Mouse (Mus musculus) adrenal gland, postnatal 0 days (tissue): ENCODE results near the gene Fndc3b. TPM values are rescaled to one million over a fixed set of nuclear protein-coding genes. Genes with fewer than 3 reads are reported as not detected.

Experiments used
- microRNA-seq: library from miRNA; unstranded; fragments of <30 nt; microRNA quantifications from one replicate; pipeline ENCODE4, GENCODE M21; 2016; ENCODE audit warnings: borderline replicate concordance; ENCODE audit not compliant: insufficient number of aligned reads
- polyA plus RNA-seq: library from polyadenylated mRNA; unstranded; fragments of >200 nt; fragmentation: Nextera tagmentation; extraction: Ambion mirVana; gene quantifications from 2 replicates; pipeline ENCODE4 v1.2.1, GENCODE M21; 2015

Fndc3b gene
- 16.1 and 24.0 TPM in 2 replicates for polyA plus RNA-seq

GRCm38 (mm10) chr3:27710648-27711428, at the start of gene Fndc3b:
TSS of gene Fndc3b (minus strand) at chr3:27711307.

DNA sequence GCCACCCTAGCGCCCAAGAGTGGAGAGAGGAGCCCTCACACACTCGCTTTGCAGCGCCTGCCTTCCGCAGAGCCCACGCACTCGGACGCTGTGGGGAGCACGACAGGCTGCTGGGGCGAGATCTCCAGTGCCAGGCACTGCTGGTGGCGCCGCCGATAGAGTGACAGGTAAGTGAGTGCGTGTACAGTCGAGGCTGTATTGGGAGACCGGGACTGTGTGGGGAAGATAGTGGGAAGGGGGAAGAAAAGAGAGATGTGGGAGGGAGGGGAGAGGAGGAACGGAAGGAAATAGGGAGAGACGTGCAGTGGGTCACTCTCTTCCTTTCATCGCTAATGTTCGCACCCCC, 339.9 kb downstream of the Fndc3b start, which contains the start of gene Ghsr:
Gene Ghsr (plus strand): TSS at position 76 of the 346 bp plus-strand sequence.

Small RNA genes within 50 kb of the gene (microRNA-seq; reads per million reads assigned to microRNA genes)
- not detected for gene Mir3092

Other genes with a start within 250 kb of the Fndc3b start
- not detected in 2 replicates for gene Tmem212, start 185.1 kb upstream of the Fndc3b start, polyA plus RNA-seq
- 3.2 and 4.1 TPM in 2 replicates for gene Pld1, start 227.4 kb upstream of the Fndc3b start, polyA plus RNA-seq